Comparison of ENCODE assay signal across 20 mouse cellular contexts in the genomic region with DNA sequence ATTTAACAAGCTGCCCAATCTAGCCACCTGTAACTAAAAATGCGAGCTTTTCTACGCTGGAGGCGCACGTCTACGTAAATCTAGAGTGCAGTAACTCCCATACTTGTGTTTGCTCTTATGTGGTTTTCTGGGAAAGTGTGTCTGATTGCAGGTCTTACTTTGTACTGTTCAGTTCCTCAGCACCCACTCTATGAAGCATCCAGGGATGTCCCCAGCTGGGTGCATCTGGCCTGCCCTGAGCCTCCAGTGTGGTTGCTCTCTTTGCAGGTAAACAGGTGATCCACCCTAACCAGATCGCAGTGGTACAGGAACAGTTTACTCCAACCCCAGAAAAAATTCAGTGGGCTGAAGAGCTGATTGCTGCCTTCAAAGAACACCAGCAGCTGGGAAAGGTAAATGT.
DNase-seq lines count a peak whose midpoint lies in the region; ATAC-seq lines count a peak whose summit lies in the region.
"Had no signal": no experiment of that assay in that cellular context is flagged by ENCODE, and none has a peak within 500 bp of the region (broad histone marks: within the 10 kb centered on the region; RNA-seq: fewer than 3 reads in every experiment).

No protein-coding gene starts in this region.

- H3K27me3 ChIP-seq in hindbrain, embryonic 15.5 days, result peaks cover 2% of the 10 kb centered on the region; the same call in 1 of the 2 replicates
- H3K27me3 ChIP-seq in hindbrain, embryonic 12.5 days, result peaks cover 2% of the 10 kb centered on the region; the same call in 1 of the 2 replicates
- H3K27me3 ChIP-seq in hindbrain, embryonic 16.5 days (replicated peaks; ENCODE audit: control insufficient read depth, insufficient read depth, low read length), result peaks cover 2% of the 10 kb centered on the region
- H3K27me3 ChIP-seq: liver, embryonic 15.5 days; megakaryocyte, embryonic 14.5 days; stomach, embryonic 15.5 days had no signal

- peak overlapping the region; percentile 27; the same call in 1 of the 2 replicates for H3K4me2 ChIP-seq in hindbrain, embryonic 15.5 days
- no peak overlapping the region for H3K4me2 ChIP-seq in hindbrain, embryonic 12.5 days (replicated peaks)
- H3K4me2 ChIP-seq in hindbrain, embryonic 16.5 days (ENCODE audit: low read length), result peak overlapping the region; percentile 25; the same call in 1 of the 2 replicates
- H3K4me2 ChIP-seq: limb, embryonic 13.5 days; liver, embryonic 15.5 days; stomach, embryonic 15.5 days had no signal

- no peak overlapping the region for H3K4me3 ChIP-seq in hindbrain, embryonic 15.5 days
- H3K4me3 ChIP-seq in hindbrain, embryonic 12.5 days, result no peak overlapping the region
- H3K4me3 ChIP-seq in hindbrain, embryonic 16.5 days (ENCODE audit: low read length), result no peak overlapping the region
- H3K4me3 ChIP-seq: embryonic facial prominence, embryonic 10.5 days; kidney, embryonic 15.5 days; layer of hippocampus, adult 2 months; limb, embryonic 13.5 days; liver, embryonic 15.5 days; megakaryocyte, embryonic 14.5 days; stomach, embryonic 15.5 days had no signal

- H3K27ac ChIP-seq in hindbrain, embryonic 15.5 days (replicated peaks), result peak overlapping the region; percentile 43
- H3K27ac ChIP-seq in hindbrain, embryonic 12.5 days, result no peak overlapping the region
- H3K27ac ChIP-seq in hindbrain, embryonic 16.5 days (ENCODE audit: low read depth, low read length), result peak overlapping the region; percentile 73
- H3K27ac ChIP-seq: embryonic facial prominence, embryonic 10.5 days; kidney, embryonic 15.5 days; layer of hippocampus, adult 2 months; limb, embryonic 13.5 days; liver, embryonic 15.5 days; stomach, embryonic 15.5 days had no signal

- 80% methylated on average over 6 of the region's 6 CpGs for WGBS in hindbrain, embryonic 15.5 days
- WGBS in hindbrain, embryonic 12.5 days, result 94% methylated on average over 6 of the region's 6 CpGs
- WGBS in hindbrain, embryonic 16.5 days, result 84% methylated on average over 6 of the region's 6 CpGs

- H3K9ac ChIP-seq in hindbrain, embryonic 15.5 days, result no peak overlapping the region
- no peak overlapping the region for H3K9ac ChIP-seq in hindbrain, embryonic 12.5 days
- H3K9ac ChIP-seq in hindbrain, embryonic 16.5 days (ENCODE audit: low read depth, low read length), result no peak overlapping the region; the same call in 1 of the 2 replicates
- H3K9ac ChIP-seq: kidney, embryonic 15.5 days; limb, embryonic 13.5 days; liver, embryonic 15.5 days; stomach, embryonic 15.5 days had no signal

- peak; percentile 30 to 70 for DNase-seq in cerebellum, adult 18-20 months
- peak; percentile 77 for DNase-seq in cerebellum, adult 9-10 months
- DNase-seq in adrenal gland, postnatal 4 days (ENCODE audit: low spot score in 2 of 2), result no peak
- DNase-seq in kidney, postnatal 25 days, result no peak
- DNase-seq: gastrocnemius, postnatal 25 days; lung, postnatal 10 days; right cerebral cortex, postnatal 14 days had no signal

- no peak for ATAC-seq in hindbrain, embryonic 15.5 days (ENCODE audit: low FRiP score, low read depth)
- ATAC-seq in hindbrain, embryonic 12.5 days (ENCODE audit: low FRiP score), result no peak
- no peak for ATAC-seq in hindbrain, embryonic 16.5 days
- ATAC-seq: CD4-positive, CD25-positive, alpha-beta regulatory T cell, adult 4 months; inflammation-experienced regulatory T-cells, adult 6 months had no signal

- no peaks in the 10 kb centered on the region for H3K36me3 ChIP-seq in hindbrain, embryonic 15.5 days
- no peaks in the 10 kb centered on the region for H3K36me3 ChIP-seq in hindbrain, embryonic 12.5 days
- no peaks in the 10 kb centered on the region for H3K36me3 ChIP-seq in hindbrain, embryonic 16.5 days (ENCODE audit: control insufficient read depth, insufficient read depth, low read length)
- H3K36me3 ChIP-seq: embryonic facial prominence, embryonic 10.5 days; kidney, embryonic 15.5 days; limb, embryonic 13.5 days; liver, embryonic 15.5 days; stomach, embryonic 15.5 days had no signal

- no peaks in the 10 kb centered on the region for H3K9me3 ChIP-seq in hindbrain, embryonic 15.5 days
- H3K9me3 ChIP-seq in hindbrain, embryonic 12.5 days (replicated peaks), result no peaks in the 10 kb centered on the region
- H3K9me3 ChIP-seq in hindbrain, embryonic 16.5 days (ENCODE audit: control insufficient read depth, low read length), result no peaks in the 10 kb centered on the region
- H3K9me3 ChIP-seq: embryonic facial prominence, embryonic 10.5 days; G1E; kidney, embryonic 15.5 days; limb, embryonic 13.5 days; liver, embryonic 15.5 days; megakaryocyte, embryonic 14.5 days; stomach, embryonic 15.5 days had no signal

- no peaks in the 10 kb centered on the region for H3K4me1 ChIP-seq in hindbrain, embryonic 15.5 days (replicated peaks)
- H3K4me1 ChIP-seq in hindbrain, embryonic 12.5 days, result peaks cover 9% of the 10 kb centered on the region; the same call in 1 of the 2 replicates
- no peaks in the 10 kb centered on the region for H3K4me1 ChIP-seq in hindbrain, embryonic 16.5 days (ENCODE audit: control insufficient read depth, insufficient read depth, low read depth, low read length)
- H3K4me1 ChIP-seq: embryonic facial prominence, embryonic 10.5 days; liver, embryonic 15.5 days; megakaryocyte, embryonic 14.5 days; stomach, embryonic 15.5 days had no signal

Comparison
In these comparisons a context has a peak if more than half of its experiments do, and no peak if none do; other contexts are left out.
1. DNase-seq: peak in cerebellum, adult 18-20 months (2 of 2) and cerebellum, adult 9-10 months (single experiment); none in adrenal gland, postnatal 4 days (0 of 2) and kidney, postnatal 25 days (0 of 2).